Mouse (Mus musculus) kidney, adult 2 months (tissue): ENCODE results near the gene Cnpy2. TPM values are rescaled to one million over a fixed set of nuclear protein-coding genes. Genes with fewer than 3 reads are reported as not detected.

Experiments used
- DNase-seq: peaks from one replicate; pipeline ENCODE4 v3.0.0; 2021
- H3K27ac ChIP-seq: fragments of 200-500 bp; 2 replicates; pipeline ENCODE4 v1.5.1; 2012; ENCODE audit warnings: low read depth, low read length, control low read depth, inconsistent platforms; ENCODE audit not compliant: insufficient read depth
- H3K27me3 ChIP-seq: fragments of 200-500 bp; replicated peaks from 2 replicates; pipeline ENCODE4 v1.6.1; 2012; ENCODE audit warnings: mild to moderate bottlenecking, moderate library complexity, low read length, inconsistent platforms; ENCODE audit not compliant: control insufficient read depth, insufficient read depth
- H3K36me3 ChIP-seq: fragments of 200-500 bp; 2 replicates; pipeline ENCODE4 v1.6.1; 2012; ENCODE audit warnings: mild to moderate bottlenecking, moderate library complexity, low read length, inconsistent platforms; ENCODE audit not compliant: control insufficient read depth, insufficient read depth
- H3K4me1 ChIP-seq: fragments of 200-500 bp; 2 replicates; pipeline ENCODE4 v1.6.1; 2011; ENCODE audit warnings: low read length; ENCODE audit not compliant: control insufficient read depth, insufficient read depth
- H3K4me3 ChIP-seq: fragments of 200-500 bp; 2 replicates; pipeline ENCODE4 v1.5.1; 2011; ENCODE audit warnings: mild to moderate bottlenecking, low read depth, low read length, control low read depth; ENCODE audit not compliant: insufficient read depth
- CTCF ChIP-seq: fragments of 200-500 bp; conservative IDR thresholded peaks from 2 replicates; pipeline ENCODE4 v1.5.1; 2011; ENCODE audit warnings: low read depth, mild to moderate bottlenecking, control low read depth, low read length, moderate library complexity, mixed read lengths; ENCODE audit not compliant: insufficient read depth, insufficient read length
- POLR2A ChIP-seq: fragments of 200-500 bp; IDR thresholded peaks from one replicate; pipeline ENCODE4 v1.6.1; 2011; ENCODE audit warnings: low read depth, low read length, control low read depth
- WGBS: fragments of 180-500 bp; shearing (Covaris S2); methylation state at CpG from one replicate; pipeline ENCODE4 v1.1.7; 2018; 5-methylcytosine and 5-hydroxymethylcytosine counted together
- polyA plus RNA-seq: library from polyadenylated mRNA; depleted of rRNA; stranded (reverse); fragments of >200 nt; gene quantifications from 2 replicates; pipeline ENCODE4 v1.2.3, GENCODE M21; 2012; rRNA removed

Gene Cnpy2
- polyA plus RNA-seq, 1 experiment, result 118 TPM

DNA sequence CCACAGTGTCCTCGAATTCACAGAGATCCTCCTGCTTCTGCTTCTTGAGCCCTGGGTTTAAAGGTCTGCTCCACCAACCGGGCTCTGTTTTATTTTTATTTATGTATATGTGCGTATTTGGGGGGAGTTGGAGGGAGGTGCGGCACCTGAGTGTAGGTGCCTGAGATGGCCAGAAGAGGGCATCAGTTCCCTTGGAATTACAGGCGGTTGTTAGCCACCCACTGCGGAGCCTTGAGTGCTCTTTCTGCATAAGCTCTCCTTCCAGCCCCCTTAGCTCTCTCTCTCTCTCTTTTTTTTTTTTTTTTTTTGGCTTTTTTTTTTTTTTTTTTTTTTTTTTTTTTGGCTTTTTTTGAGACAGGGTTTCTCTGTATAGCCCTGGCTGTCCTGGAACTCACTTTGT, 52.1 kb downstream of the Cnpy2 start:
- peak; percentile 46 for TF ChIP-seq CTCF
- TF ChIP-seq POLR2A, result no peak
- Histone ChIP-seq H3K4me3 (no peak overlapping the region), H3K27ac (no peak overlapping the region), H3K4me1 (peaks cover 16% of the 10 kb centered on the region), H3K27me3 (no peaks in the 10 kb centered on the region), H3K36me3 (no peaks in the 10 kb centered on the region)
- no peak for DNase-seq
- 85% methylated on average over 6 of the region's 6 CpGs for WGBS

DNA sequence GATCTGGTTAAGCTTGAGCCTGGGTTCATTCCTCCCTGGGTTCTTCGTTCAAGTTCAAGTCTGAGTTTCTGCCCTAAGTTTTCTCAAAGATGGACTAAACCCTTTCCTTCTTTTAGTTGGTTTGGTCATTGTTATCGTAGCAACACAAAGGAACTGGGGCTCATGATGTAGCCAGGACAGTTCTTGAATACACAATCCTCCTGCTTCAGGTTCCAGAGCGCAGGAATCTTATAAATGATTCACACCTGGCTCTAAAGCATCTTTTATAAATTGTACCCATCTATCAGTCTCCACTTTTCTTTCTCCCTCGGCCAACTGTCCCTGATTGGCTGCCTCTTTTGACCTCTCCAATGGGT, 53.8 kb downstream of the Cnpy2 start:
- Histone ChIP-seq H3K27ac (peak overlapping the region; percentile 90; the same call in 1 of the 2 replicates), H3K27me3 (no peaks in the 10 kb centered on the region), H3K4me1 (peaks cover 12% of the 10 kb centered on the region), H3K4me3 (peak overlapping the region; percentile 73; the same call in 1 of the 2 replicates), H3K36me3 (no peaks in the 10 kb centered on the region)
- no peak for TF ChIP-seq POLR2A
- TF ChIP-seq CTCF, result no peak
- 52% methylated on average over 4 of the region's 4 CpGs for WGBS
- no peak for DNase-seq

- under 1% methylated on average over 70 of the region's 73 CpGs for WGBS
- DNase-seq, result peak; percentile 89
- no peaks in the 10 kb centered on the region for H3K36me3 ChIP-seq
Measured at GRCm38 (mm10) chr10:128376455-128377211, 54.4 kb downstream of the Cnpy2 start, which contains the start of gene Ankrd52. TSS of gene Ankrd52 (plus strand) at chr10:128377115.

More at GRCm38 (mm10) chr10:128376455-128377211, 54.4 kb downstream of the Cnpy2 start, which contains the start of gene Ankrd52:
- Histone ChIP-seq H3K27me3 (no peaks in the 10 kb centered on the region), H3K4me3 (peak within 1 kb of the TSS; percentile 90), H3K4me1 (peaks cover 12% of the 10 kb centered on the region), H3K27ac (peak within 1 kb of the TSS; percentile 90)
- TF ChIP-seq POLR2A, result peak; percentile 19
- peak; percentile 49 for TF ChIP-seq CTCF

Other genes starting within 250 kb of the Cnpy2 start
- 4,550 and 7,521 TPM in 2 replicates for gene Atp5b, start 239.2 kb upstream of the Cnpy2 start, polyA plus RNA-seq
- gene Baz2a, start 230.9 kb upstream of the Cnpy2 start, polyA plus RNA-seq, result 21.6 and 22.5 TPM in 2 replicates
- 69.0 and 70.1 TPM in 2 replicates for gene Rbms2, start 142.2 kb upstream of the Cnpy2 start, polyA plus RNA-seq
- 0.33 and 0.61 TPM in 2 replicates for gene Gls2, start 128.0 kb upstream of the Cnpy2 start, polyA plus RNA-seq
- 15.5 and 17.3 TPM in 2 replicates for gene Spryd4, start 110.7 kb upstream of the Cnpy2 start, polyA plus RNA-seq
- not detected in 2 replicates for gene Mip, start 96.6 kb upstream of the Cnpy2 start, polyA plus RNA-seq
- 2.7 and 3.8 TPM in 2 replicates for gene Timeless, start 90.4 kb upstream of the Cnpy2 start, polyA plus RNA-seq
- gene Apon, start 68.4 kb upstream of the Cnpy2 start, polyA plus RNA-seq, result not detected in 2 replicates
- gene Apof, start 53.8 kb upstream of the Cnpy2 start, polyA plus RNA-seq, result 0.08 and 0.30 TPM in 2 replicates
- gene Stat2, start 51.9 kb upstream of the Cnpy2 start, polyA plus RNA-seq, result 18.6 TPM in 2 replicates
- 0.05 and 0.10 TPM in 2 replicates for gene Il23a, start 23.7 kb upstream of the Cnpy2 start, polyA plus RNA-seq
- gene Pan2, start 19.1 kb upstream of the Cnpy2 start, polyA plus RNA-seq, result 18.1 and 21.1 TPM in 2 replicates
- 252 and 273 TPM in 2 replicates for gene Cs, start 15.3 kb downstream of the Cnpy2 start, polyA plus RNA-seq
- gene Coq10a, start 46.5 kb downstream of the Cnpy2 start, polyA plus RNA-seq, result 58.7 and 72.3 TPM in 2 replicates
- gene Ankrd52, start 54.7 kb downstream of the Cnpy2 start, polyA plus RNA-seq, result 21.5 and 22.5 TPM in 2 replicates
- 114 and 137 TPM in 2 replicates for gene Slc39a5, start 78.8 kb downstream of the Cnpy2 start, polyA plus RNA-seq
- gene Nabp2, start 89.0 kb downstream of the Cnpy2 start, polyA plus RNA-seq, result 33.2 and 37.8 TPM in 2 replicates
- gene Rnf41, start 89.2 kb downstream of the Cnpy2 start, polyA plus RNA-seq, result 19.5 and 19.6 TPM in 2 replicates
- 81.3 and 81.4 TPM in 2 replicates for gene Smarcc2, start 136.8 kb downstream of the Cnpy2 start, polyA plus RNA-seq
- gene Myl6, start 171.7 kb downstream of the Cnpy2 start, polyA plus RNA-seq, result 897 and 1,416 TPM in 2 replicates
- gene Myl6b, start 176.2 kb downstream of the Cnpy2 start, polyA plus RNA-seq, result 8.4 and 10.6 TPM in 2 replicates
- 24.5 and 25.5 TPM in 2 replicates for gene Esyt1, start 203.4 kb downstream of the Cnpy2 start, polyA plus RNA-seq
- 10.0 and 11.3 TPM in 2 replicates for gene Zc3h10, start 225.3 kb downstream of the Cnpy2 start, polyA plus RNA-seq
- gene Rpl41, start 226.8 kb downstream of the Cnpy2 start, polyA plus RNA-seq, result 1,799 and 2,275 TPM in 2 replicates
- 18.5 and 25.1 TPM in 2 replicates for gene Pa2g4, start 243.5 kb downstream of the Cnpy2 start, polyA plus RNA-seq